Mouse (Mus musculus) megakaryocyte-erythroid progenitor cell, adult 5-6 weeks (primary cell): ENCODE measurements around the gene Zfp536. TPM values are rescaled to one million over a fixed set of nuclear protein-coding genes. Genes with fewer than 3 reads are reported as not detected.

ENCODE experiments used
- ATAC-seq: replicated peaks from 2 replicates; pipeline ENCODE4 v1.8.0; 2016; ENCODE audit warnings: mild to moderate bottlenecking, inconsistent platforms; ENCODE audit not compliant: severe bottlenecking, poor library complexity, low FRiP score, low TSS enrichment
- total RNA-seq, 2 experiments: library from RNA; stranded (forward) in 1 of 2; stranded (reverse) in 1 of 2; fragments of 200-1000, 215-1000 nt in 1 of 2; fragments of >200 nt in 1 of 2; fragmentation: Nextera tagmentation in 1 of 2; gene quantifications; 2 replicates each; pipeline ENCODE4 v1.2.3; 2014 to 2017

Zfp536 gene
- total RNA-seq, 2 experiments from 2014 or later, result not detected

DNA sequence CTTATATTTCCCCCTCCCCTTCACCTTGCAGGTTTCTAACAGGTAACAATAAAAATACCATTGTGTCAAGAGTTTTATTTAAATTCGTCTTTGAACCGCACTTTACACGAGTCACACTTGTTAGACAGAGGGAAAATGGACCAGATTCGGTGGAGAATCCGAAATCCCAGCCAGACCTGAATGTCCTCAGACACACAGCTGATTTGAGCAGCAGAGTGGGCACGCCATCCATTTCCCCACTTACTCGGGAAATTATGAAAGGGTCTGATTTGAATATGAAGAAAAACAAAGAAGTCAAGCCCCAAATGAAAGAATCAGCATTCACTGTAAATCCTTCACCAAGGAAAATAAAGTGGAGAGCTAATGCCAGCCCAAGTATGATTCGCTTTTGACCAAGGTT is 208.1 kb downstream of the Zfp536 start:
- no peak for ATAC-seq

- ATAC-seq, result no peak
Observed at GRCm38 (mm10) chr7:37564644-37565043, 208.8 kb downstream of the Zfp536 start.

DNA sequence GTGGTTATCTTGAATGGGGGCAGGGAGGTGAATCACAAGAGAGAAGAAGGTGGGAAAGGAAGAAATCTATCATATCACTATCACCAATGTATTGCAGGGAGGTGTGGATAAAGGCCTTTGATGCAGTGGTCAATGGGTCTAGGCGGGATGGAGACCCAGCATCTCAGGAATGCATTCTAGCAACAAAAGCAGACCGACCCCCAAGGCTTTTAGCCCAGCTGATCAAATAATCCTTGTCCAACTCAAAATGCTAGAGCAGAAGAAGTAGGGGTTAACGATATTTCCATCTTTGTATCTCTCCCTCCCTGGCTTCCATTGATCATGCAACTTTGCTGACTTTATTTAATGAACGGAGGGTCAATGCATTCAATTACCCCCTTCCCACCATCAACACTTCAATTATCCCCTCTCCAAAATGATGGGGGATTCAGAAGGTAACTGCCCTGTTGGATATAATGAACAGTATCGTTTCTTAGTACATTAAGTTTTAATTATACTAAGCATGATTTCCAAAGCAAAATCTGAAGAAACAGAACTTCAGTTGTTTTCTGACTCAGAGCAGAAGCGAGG is 209.5 kb downstream of the Zfp536 start:
- no peak for ATAC-seq

DNA sequence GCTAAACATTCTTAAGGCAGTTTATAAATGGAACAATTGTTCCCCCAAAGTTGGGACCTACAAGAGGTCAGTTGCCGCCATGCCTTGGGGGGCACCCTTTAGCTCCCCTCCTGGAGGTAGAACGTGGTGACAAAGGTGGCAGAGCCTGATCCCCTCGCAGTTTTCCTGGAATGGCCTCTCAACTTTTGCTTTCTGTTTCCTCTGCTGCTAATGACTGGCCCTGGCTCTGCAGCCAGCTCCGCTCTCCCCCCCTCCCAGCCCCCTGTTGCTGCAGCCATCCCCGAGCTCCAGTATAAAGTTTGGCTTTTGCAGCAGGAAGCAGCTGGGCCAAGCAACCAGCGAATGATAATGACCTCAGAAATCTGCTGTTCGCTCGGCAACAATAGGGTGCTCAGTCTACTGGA is 210.3 kb downstream of the Zfp536 start:
- no peak for ATAC-seq

DNA sequence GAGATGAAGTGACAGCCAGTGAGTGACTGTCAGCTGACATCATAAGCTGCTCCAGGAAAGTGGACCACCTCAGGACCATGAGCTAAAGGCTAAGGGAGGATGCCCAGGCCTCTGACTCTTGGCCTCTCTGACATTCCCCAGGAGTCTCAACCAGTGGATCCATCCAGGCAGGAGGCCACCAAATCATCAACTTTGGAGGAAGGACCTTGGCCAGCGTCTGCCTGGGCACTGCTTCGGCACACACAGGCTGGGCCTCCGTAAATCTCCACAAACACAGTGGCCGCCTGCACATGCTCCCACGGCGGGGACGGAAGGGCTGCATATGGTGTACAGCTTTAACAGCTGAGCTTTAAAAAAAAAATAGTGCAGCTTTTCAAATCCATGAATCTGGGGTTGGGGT is 210.9 kb downstream of the Zfp536 start:
- no peak for ATAC-seq

DNA sequence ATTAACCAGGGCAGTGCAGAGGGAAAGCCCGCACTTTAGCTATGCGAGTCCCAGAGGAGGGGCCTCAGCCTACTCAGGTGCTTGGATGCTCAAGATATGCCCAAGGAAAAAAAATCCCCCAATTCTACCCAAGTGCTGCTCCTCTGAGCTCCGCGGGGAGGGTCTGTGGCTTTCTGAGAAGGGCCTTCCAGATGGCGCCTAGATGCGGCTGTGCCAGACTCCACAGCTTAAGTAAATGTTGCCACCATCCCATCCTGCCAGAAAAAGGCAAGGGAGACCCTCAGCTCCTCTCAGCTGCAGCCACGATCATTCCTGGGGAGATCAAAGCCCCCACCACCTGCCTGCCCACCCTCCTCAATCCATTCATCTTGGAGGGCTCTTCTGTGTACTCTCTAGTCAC is 212.9 kb downstream of the Zfp536 start:
- ATAC-seq, result no peak

DNA sequence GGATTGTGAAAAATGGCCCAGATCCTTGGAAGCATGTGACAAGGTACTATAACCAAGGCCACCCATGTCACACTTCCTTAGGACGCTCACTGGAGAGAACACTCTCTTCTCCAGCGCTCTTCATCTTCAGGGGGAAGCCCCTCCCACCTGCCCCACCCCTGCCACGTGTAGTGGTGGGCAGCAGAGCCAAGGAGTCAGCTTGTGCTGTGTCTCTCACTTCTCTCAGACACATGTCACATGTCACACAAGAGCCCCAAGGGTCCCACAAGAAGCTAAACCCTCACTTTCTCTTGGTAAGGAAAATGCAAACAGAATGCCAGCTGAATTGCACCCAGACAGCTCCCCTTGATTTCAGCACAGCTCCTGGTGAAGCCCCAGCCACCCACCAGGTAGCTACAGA is 213.6 kb downstream of the Zfp536 start:
- ATAC-seq, result no peak

DNA sequence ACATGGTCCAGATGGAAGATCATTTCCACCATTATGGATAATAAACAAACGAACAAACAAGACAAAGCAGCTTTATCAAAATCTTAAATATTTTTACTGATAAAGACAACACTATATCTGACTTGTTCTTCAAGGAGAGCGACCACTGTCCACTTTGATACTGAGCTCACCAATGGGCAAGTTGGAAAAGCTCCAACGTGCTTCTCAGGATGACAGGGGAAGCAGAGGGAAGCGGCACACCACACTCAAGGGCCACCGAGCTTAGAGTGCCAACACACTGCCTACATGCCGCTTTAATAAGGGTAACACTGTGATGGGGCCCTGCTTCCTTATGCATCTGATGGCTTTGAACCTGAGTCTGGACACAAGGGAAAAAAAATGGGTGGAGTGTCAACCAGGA is 214.1 kb downstream of the Zfp536 start:
- ATAC-seq, result no peak

DNA sequence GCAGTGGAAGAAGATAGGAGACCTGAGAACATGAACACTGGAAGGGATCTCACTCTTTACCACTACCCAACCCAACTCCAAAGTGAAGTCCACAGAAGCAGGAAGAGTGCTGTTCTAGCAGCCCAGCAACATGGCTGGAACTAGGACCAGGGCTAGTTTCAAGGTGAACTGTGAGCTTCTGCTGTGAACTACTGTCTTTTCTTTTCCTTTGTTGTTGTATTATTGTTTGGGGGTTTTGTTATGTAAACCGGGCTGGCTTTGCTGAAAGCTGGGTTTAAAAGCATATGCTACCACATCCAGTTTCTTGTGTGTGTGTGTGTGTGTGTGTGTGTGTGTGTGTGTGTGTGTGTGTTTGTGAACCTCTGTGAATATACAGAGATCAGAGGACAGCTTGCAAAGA is 216.6 kb downstream of the Zfp536 start:
- ATAC-seq, result no peak

- ATAC-seq, result no peak
Observed at GRCm38 (mm10) chr7:37554405-37554804, 219.0 kb downstream of the Zfp536 start.

DNA sequence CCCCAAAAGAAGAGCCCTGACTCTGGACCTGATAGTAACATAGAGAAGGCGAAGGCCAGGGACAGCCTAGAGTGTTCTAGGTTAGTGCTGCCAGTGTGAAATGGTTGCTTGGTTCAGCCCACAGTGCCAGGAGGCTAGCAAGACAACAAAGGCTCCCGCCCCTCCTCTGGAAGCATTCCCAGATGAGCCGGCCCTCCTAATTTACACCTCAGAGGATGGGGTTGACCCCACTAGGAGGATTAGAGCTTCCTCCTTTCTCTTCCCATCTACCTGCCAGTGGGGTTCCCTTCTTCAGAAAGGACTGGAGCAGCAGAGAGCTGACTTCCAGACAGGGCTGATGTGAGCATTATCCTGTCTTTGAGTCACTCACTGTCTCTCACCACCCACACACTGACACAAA is 219.8 kb downstream of the Zfp536 start:
- ATAC-seq, result no peak

DNA sequence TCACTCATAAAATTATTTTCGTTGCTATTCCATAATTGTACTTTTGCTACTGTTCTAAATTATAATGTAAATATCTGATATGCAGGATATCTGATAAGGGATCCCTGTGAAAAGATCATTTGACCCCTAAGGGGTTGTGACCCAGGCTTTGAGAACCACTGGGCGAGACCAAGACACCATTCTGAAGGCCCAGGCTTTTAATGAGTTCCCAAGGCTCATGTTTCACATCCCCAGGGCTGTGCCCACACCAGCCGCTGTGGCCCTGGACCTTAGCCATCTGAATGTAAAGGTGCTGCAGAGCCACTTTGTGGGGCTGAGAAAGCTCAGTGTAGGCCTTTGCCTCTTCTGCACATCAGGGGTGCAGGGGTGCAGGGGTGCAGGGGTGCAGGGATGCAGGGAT is 221.1 kb downstream of the Zfp536 start:
- no peak for ATAC-seq

DNA sequence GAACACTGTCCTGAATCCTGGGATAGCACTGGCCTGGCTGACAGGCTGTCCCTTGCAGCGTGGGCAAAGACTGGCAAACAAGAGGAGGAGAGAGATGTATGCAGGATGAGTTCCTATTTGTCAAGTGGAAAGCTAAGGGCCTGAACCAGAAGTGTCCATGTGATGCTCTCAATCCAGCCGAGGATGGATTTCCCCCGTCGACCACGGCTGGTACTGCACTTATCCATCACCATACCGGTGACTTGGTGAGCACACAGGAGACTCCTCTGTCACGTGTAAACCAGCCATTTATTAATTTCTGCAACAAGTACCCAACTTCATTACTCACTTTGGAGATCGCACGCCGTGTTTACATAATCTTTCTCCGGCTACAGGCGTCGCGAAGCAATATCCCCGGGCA is 224.6 kb downstream of the Zfp536 start:
- ATAC-seq, result no peak

- no peak for ATAC-seq
Observed at GRCm38 (mm10) chr7:37544011-37544410, 229.4 kb downstream of the Zfp536 start.

- no peak for ATAC-seq
Observed at GRCm38 (mm10) chr7:37542951-37543350, 230.5 kb downstream of the Zfp536 start.

- no peak for ATAC-seq
Observed at GRCm38 (mm10) chr7:37531166-37531565, 242.3 kb downstream of the Zfp536 start.

GRCm38 (mm10) chr7:37528311-37528710 is 245.1 kb downstream of the Zfp536 start:
- no peak for ATAC-seq

GRCm38 (mm10) chr7:37527890-37528289 is 245.6 kb downstream of the Zfp536 start:
- no peak for ATAC-seq

GRCm38 (mm10) chr7:37521407-37521806 is 252.0 kb downstream of the Zfp536 start:
- no peak for ATAC-seq

DNA sequence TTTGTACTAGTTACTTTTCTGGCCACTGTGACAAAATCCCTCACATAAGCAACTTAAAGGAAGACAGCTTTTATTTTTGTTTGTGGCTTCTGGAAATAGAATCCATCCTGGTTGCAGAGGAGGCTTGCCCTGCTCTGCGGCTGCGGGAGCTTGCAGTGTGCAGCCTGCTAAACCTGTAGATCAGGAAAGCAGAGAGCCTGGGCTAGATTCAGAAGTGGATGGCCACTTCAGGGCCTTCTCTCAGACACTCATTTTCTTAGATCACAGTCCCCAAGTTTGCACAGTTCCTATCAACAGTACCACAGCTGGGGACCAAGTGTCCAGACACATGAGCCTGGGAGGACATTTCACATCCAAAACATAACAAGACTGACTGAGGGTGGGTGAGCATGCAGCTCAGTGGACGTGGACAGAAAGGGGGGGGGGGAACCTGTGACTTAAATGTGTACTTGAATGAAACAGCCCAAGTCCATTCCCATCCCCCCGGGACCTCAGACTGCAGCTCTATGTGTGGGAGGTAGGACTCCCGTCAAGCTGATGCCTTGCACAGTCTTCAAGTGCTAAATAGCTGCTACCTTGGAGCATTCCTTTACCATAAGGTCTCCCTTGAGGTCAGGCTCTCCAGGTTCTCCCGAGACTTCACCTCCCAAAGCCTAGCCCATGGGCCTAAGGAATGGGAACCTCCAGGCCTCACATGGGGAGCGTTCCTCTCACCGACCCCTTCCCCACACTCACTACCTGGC is 262.3 kb downstream of the Zfp536 start:
- no peak for ATAC-seq

DNA sequence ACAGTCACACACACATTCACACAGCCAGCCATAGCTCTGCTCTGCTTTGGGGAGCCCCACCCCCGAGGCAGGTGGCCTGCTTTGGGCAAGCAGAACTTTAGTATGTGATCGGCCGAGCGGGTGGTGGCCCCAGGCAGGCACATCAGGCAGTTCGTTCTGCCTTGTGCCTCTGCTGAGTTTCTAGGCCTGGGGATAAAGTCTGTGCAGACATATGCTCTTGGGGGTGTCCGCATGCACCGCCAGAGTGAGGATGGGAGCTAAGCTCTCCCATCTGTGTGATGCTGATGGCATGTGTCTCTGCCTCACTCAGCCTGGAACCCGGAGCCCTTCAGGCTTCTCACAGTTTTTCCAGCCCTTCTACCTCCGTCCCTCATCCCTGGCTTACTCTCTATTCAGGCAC is 263.7 kb downstream of the Zfp536 start:
- ATAC-seq, result no peak
